Mouse (Mus musculus): ENCODE data around the gene Coro1a.
"Not testable (repeated sequence)": the region's sequence is repeated elsewhere in the genome, so short reads cannot be mapped to it uniquely, and the experiment has no call there.

The Coro1a gene

DNA sequence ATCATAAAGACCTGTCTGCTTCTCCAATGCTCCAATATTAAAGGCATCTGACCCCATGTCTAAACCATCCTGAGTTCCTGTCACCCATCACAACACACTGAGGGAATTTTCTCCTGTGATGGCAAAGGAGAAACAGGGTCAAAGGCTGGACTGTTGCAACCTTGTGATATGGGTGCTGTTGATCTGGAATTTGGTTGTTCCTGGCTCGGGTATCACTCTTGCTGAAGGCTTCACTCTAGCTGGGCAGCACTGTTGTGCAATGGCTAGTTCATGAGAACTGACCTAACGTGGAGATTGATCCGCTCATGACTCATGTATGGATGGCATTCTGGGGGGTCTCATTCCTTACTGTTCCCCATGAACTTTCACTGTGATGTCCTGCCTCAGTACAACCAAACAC, 18.6 kb downstream of the Coro1a start:
- DNase-seq (ENCODE audit: low read depth, low spot score) = no peak

DNA sequence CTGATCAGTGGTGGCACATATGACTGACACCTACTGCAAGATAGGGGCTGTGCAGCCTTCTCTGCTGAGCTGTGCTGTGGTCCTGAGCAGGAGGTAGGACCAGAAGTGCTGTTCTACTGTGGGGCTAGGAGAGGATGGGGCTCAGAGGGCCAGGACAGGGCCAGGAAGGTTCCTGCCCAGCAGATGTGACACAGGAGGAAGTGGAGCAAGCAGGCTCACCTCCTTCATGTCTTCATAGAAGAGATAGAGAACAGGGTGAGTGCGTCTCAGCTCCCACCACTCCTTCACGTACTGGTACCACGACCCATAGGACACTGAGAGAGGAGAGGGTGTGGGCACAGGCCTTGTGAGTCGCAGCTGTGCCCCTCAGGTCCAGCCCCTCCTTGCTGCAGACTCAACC, 19.4 kb downstream of the Coro1a start:
- not testable (repeated sequence) for DNase-seq (ENCODE audit: low read depth, low spot score)

DNA sequence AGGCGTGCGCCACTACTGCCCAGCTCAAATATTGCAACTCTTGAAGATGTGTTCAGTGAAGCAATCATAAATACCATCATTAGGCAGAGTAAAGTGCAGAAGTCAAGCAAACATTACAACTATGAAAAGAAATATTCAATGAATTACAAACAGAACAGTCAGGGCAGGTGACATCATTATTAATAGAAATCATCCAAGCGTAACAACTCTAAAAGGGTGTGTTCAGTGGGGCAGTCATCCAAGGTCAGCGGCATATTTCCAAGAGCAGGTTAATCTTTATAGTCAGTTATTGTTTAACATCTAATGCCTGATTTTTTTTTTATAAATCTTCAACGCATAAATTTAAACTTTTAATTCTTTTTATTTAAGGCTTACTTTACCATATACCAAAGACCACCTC, 26.4 kb downstream of the Coro1a start:
- no peak for DNase-seq (ENCODE audit: low read depth, low spot score)

DNA sequence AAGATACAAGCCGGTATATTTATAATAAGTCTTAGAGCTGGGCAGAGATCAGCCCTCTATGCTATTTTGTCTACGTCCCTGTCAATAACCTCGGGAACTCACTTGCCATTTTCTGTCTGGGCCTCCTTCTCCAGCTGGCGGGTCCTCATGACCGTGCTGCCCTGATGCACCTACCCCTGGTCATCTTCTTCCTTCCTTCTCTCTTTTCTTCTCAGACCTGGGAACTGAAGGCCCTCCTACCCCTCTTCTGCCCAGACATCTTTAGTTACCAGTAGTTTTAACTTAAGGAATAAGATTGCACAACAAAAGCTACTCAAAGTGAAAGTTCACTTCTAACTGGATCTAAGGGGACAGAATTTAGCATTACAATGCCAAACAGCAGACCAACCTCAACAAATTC, 27.9 kb downstream of the Coro1a start:
- no peak for DNase-seq (ENCODE audit: low read depth, low spot score)

DNA sequence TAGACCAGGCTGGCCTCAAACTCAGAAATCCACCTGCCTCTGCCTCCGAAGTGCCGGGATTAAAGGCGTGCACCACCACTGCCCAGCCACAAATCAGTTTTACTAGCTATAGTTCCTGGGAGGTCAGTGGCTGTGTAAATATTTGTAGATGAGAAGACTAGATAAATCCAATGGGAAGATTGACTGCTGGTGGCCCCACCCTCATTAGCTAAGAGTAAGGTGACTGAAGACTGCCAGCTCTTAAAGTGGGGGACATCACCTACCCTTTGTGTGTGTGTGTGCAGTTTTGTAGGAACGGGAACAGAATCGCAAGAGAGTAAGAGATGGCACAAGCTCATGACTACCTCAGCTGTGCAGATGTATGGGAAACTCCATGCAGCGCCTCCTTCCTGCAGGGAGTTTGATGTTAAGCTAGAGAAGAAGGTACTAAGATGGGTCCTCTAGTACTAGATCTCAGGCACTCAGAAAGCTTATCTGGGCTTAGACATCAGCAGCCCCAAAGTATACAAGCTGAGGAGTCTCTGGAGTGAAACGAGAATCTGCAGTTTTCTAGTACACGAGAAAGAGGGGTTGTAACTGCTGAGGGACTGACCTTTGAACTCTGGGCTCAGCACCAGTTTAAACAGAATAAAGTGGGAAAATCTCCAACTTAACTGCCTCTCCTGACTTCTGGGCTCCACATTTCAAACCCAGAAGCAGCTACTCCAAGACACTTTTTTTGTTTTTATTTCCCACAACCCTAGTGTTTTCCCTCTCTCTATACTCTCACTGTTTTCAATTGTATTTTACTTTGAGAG, 28.8 kb downstream of the Coro1a start:
- no peak for DNase-seq (ENCODE audit: low read depth, low spot score)

DNA sequence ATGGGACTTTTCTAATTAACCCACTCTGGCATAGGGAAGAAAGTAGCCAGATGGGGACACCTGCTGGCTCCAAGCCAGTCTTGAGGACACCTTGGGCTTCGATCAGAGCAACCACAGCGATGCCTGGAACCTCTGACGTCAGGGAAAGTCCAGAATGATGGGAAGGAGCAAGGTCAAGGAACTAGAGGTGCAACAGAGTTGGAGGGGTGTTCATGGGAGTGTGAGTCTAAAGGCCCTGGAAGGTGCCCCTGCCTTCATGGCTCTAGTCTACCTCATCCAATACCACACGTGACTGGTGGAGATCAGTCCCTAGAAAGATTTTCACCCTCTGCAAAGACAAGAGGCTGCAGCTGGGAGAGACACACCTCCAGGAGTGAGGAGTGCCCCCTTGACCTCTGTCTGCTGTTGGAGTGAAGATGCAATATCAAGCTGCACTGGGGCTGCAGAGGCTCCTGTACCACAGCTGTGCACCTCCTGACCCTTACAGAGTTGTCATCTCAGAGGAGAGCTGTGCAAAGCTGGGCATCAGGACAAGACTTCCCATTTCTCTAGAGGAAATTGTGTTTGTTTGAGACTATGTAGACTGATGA, 30.9 kb downstream of the Coro1a start:
- DNase-seq (ENCODE audit: low read depth, low spot score) = no peak

DNA sequence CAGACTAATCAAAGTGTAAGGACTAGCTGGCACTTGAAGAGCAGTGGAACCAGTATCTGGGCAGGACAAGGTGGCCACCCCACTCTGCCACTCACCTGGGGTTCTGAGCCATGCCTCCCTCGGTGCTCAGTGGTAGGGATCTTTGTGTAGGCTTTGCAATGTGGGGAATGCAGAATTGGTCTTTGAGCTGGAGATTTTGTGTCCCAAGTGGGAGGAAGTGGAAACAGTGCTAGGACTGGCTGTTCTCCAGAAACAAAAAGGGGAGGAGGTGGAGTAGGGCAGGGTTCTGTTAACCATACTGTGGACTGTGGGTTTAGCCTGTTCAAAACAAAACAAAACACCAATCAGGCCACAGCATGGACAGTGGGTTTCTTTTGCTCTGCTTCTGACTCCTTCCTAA, 31.4 kb downstream of the Coro1a start, which contains the start of gene Sult1a1:
Gene Sult1a1, minus strand, starts transcription at position 226 of the 400 bp plus-strand sequence.
- DNase-seq (ENCODE audit: low read depth, low spot score) = no peak

DNA sequence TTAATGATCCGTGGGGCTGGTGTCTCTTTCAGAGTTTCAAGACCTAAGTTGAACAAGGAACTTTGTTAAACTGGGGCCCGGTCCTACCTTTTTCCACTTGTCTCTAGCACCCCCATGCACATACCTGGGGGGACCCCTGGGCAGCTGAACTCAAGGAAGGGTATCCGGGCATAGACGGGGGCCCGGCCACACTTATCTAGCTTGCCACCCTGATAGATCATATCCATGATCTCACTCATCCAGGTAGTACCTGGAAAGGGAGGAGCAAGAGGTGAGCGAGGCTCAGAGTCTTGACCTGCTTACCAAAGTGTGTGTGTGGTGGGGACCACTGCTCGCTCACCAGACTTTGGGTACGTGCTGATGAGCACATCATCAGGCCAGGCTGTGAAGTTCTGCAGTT, 32.5 kb downstream of the Coro1a start:
- DNase-seq (ENCODE audit: low read depth, low spot score) = no peak

DNA sequence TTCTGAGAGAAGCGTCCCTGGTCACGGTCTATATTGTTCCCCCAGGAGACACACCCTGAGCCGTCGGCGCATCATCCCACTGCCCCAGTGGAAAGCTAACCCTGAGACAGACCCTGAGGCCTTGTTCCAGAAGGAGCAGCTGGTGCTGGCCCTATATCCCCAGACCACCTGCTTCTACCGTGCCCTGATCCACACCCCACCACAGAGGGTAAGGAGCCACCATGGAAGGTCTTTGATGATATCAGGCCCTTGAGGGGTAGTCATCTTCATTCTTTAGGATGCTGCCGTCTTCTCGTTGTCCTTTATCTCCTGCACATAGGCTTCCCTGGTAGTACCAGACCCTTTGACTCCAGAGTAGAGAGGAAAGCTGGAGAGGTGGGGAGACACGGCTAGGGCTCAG, 35.5 kb downstream of the Coro1a start:
- DNase-seq (ENCODE audit: low read depth, low spot score) = no peak

DNA sequence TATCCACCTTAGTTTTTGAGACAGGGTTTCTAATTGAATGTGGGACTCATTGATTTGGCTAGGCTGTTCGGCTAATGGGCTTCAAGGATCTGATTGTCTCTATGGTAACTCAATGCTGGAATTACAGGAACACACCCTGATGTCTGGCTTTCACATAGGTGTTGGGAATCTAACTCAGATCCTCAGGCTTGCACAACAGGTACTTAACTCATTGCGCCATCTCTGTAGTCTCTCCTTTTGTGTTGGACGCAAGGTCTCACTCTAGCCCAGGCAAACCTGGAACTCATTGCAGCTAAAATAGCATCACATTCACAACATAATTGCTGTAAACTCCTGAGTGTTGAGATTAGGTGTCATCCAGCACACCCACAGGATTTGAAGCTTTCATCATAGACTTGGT, 37.4 kb downstream of the Coro1a start:
- DNase-seq (ENCODE audit: low read depth, low spot score) = no peak

DNA sequence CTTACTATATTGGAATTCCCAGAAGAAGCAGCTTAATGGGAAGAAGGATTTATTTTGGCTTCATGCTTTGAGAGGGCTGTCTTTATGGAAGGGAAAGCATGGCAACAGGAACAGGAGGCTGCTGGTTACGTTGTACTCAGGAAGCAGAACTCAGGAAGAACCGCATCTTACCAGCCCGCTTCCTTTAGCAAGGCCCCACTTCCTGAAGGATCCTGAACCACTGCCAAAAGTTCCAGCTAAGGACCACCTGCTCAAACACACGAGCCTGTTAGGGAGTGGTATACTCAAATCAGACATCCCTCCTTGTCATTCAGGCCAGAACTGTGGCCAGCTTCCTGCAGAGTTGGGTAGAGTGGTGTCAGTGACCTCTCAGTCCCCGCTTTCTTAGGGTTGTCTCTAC, 39.1 kb downstream of the Coro1a start:
- no peak for DNase-seq (ENCODE audit: low read depth, low spot score)

DNA sequence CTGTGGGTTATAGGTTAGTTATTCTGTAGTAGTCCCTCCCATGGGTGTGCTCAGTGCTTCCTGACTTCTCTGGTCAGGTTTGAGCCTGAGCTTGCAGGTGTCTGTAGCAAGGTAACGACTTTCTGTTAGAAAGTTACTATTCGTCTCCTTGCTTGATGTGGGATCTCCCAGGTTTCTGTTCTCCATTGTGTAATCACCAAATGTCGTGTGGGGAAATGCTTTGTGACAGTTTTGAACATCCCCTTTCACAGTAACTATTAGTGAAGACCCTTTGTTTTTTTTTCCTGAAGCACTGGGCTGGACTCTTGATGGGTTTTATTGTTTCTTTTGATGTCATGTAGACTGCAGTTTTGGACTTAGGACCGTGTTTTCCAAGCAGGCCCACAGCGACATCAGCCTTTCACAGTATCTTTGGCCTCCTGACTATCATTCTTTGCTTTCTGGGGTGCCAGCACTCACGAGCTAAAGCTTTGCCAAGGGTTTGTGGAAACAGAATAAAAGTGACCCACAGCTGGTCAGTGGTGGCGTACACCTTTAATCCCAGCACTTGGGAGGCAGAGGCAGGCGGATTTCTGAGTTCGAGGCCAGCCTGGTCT, 40.0 kb downstream of the Coro1a start:
- DNase-seq (ENCODE audit: low read depth, low spot score) = no peak

DNA sequence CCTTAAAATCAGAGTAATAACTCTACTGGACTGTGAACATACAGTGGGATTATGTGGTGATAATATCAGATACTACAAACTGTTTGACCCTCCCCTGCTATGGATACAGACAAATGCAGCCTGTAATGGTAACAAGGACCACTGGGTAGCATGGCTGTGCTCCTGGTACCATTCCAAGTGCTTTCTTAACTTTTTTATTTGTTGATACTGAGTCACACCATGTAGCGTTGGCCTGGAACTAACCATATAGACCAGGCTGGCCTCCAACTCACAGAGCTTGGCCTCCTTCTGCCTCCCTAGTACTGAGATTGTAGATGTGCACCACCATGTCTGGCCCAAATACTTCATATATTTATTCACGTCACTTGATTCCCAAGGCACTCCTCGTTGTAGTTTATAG, 42.3 kb downstream of the Coro1a start:
- DNase-seq (ENCODE audit: low read depth, low spot score) = no peak

DNA sequence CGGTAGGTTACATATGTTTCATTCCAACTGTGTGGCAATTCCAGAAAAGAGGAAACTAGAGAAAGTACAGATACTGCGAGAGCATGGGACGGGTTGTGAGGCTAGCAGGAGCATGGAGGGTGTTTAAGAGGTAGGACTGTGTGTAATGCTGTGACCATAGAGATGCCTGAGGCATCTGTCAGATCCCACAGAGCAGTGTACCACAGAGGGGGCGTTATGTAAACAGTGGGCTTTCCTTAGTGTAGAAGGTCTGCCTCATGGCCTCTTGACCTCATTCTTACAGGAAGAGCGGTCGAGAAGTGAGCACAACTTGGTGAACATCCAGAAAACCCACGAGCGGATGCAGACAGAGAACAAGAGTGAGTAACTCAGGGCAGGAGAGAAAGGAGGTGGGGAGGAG, 43.9 kb downstream of the Coro1a start:
- DNase-seq (ENCODE audit: low read depth, low spot score) = no peak

DNA sequence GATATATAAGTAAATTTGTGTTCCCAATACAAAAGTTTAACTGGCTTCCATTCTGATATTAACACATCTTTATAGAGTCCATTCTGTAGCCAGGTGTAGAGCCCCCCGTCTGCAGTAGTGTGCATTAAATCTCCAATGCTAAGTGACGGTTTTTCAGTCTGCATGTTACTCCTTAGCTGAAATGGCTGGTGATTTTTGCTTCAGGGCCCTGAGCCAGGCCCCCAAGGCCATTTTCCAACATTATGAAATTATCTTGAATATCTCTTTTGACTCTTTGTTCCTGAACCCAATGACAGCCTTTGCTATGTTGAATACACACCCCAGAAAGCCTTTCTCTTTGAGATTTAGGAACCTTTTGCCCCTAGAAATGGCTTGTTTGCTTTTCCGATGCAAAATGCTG, 47.8 kb downstream of the Coro1a start:
- no peak for DNase-seq (ENCODE audit: low read depth, low spot score)

DNA sequence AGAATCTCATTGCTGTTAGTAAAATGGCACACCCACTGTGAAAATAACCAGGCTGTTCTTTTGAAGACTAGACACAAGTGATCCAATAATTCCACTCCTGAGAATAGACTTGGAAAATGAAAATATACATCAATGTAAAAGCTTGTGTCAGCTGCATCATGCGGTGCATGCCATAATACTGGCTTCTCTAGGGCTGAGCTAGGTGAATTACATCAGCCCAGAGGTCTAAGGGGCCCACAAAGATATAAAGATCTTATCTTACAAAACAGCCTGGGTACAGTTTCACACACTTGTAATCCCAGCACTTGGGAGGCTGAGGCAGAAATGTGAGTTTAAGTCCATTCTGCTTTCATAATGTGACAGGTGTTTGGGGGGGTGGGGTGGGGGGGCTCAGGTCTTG, 50.1 kb downstream of the Coro1a start:
- no peak for DNase-seq (ENCODE audit: low read depth, low spot score)

DNA sequence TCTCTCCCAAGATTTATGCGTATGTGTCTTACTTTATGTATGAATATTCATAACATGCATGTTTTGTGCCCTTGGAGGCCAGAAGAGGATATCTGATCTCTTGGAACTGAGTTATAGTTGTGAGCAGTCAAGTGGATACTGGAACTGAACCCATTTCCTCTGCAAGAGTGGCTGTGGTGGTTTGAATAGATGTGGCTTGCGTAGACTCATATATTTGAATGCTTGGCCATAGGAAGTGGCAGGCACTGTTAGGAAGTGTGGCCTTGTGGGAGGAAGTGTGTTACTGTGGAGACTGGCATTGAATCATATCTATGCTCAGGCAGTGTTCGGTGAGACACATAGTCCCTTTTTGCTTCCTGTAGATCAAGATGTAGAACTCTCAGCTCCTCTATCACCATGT, 51.9 kb downstream of the Coro1a start:
- no peak for DNase-seq (ENCODE audit: low read depth, low spot score)

DNA sequence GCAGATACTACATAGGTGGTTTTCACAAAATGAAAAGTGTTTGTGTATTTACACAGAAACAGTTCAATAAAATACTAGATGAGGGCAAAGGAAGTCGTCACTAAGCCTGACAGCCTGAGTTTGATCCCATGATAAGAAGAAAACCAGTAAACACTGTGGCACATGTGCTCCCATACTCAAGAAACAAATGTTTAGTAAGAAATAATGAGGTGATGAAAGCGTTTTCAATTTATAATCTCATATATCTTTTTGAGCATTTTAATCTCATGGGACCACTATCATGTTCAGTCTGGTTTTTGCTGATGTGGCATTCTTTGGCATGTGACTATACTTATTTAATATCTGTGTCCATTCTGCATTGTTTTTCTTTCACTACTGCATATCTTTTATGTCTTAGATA, 53.6 kb downstream of the Coro1a start:
- DNase-seq (ENCODE audit: low read depth, low spot score) = no peak

DNA sequence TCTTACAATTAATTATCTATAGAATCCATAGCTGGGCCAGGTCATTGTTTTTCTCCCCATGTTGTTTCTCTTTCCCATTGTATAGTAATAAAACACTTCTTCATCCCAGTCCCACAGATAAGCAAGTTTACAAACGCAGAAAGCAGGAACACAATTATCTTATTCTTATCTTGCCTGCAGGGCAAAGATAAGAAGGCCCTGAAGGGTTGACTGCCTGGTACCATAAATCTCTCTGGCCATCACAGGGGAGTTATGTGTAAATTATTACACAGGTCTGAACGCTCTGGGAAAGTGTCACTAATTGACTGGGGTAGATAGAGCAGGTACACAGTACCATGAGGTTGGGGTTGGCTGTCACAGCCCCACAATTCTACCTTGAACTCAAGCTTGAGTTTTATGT, 56.7 kb downstream of the Coro1a start:
- DNase-seq (ENCODE audit: low read depth, low spot score) = no peak
